Mouse (Mus musculus) embryonic fibroblast, embryonic 13.5 days (primary cell): ENCODE data around the gene Map3k5. TPM values are rescaled to one million over a fixed set of nuclear protein-coding genes. Genes with fewer than 3 reads are reported as not detected.

Experiments used
- H3K27ac ChIP-seq: 2 replicates; pipeline ENCODE4 v1.5.1; 2012; ENCODE audit warnings: low read length, control low read depth, inconsistent platforms; ENCODE audit not compliant: insufficient read depth
- H3K4me1 ChIP-seq: 2 replicates; pipeline ENCODE4 v1.6.1; 2011; ENCODE audit warnings: low read length; ENCODE audit not compliant: control insufficient read depth, insufficient read depth
- H3K4me3 ChIP-seq: 2 replicates; pipeline ENCODE4 v1.5.1; 2011; ENCODE audit warnings: mild to moderate bottlenecking, control low read depth, low read length; ENCODE audit not compliant: insufficient read depth
- CTCF ChIP-seq: IDR thresholded peaks from 2 replicates; pipeline ENCODE4 v1.5.1; 2011; ENCODE audit warnings: mild to moderate bottlenecking, control low read depth, low read length, moderate library complexity, borderline replicate concordance; ENCODE audit not compliant: insufficient read depth
- POLR2A ChIP-seq: IDR thresholded peaks from 2 replicates; pipeline ENCODE4 v1.6.1; 2011; ENCODE audit warnings: low read depth, mild to moderate bottlenecking, control low read depth, low read length, moderate library complexity
- polyA plus RNA-seq: library from polyadenylated mRNA; stranded (reverse); fragments of >200 nt; gene quantifications from 2 replicates; pipeline ENCODE4 v1.2.4, GENCODE M21; 2011; ENCODE audit warnings: low read depth; ENCODE audit not compliant: missing spikeins, insufficient read length

Map3k5 gene
- polyA plus RNA-seq, 1 experiment = 4.7 TPM

- Histone ChIP-seq H3K27ac (no peak overlapping the region), H3K4me1 (no peaks in the 10 kb centered on the region), H3K4me3 (no peak overlapping the region)
- TF ChIP-seq CTCF = no peak
- TF ChIP-seq POLR2A = no peak
Observed at GRCm38 (mm10) chr10:20078350-20078749, 144.1 kb downstream of the Map3k5 start.

GRCm38 (mm10) chr10:20087841-20088240 is 153.6 kb downstream of the Map3k5 start:
- Histone ChIP-seq H3K4me1 (peaks cover 5% of the 10 kb centered on the region; the same call in 1 of the 2 replicates), H3K27ac (no peak overlapping the region), H3K4me3 (no peak overlapping the region)
- TF ChIP-seq POLR2A (no peak), CTCF (no peak)

GRCm38 (mm10) chr10:20089026-20089425 is 154.8 kb downstream of the Map3k5 start:
- H3K4me3 ChIP-seq = no peak overlapping the region
- TF ChIP-seq POLR2A = no peak
- no peak for TF ChIP-seq CTCF
- peaks cover 5% of the 10 kb centered on the region; the same call in 1 of the 2 replicates for H3K4me1 ChIP-seq
- no peak overlapping the region for H3K27ac ChIP-seq

GRCm38 (mm10) chr10:20090171-20090570 is 155.9 kb downstream of the Map3k5 start:
- peaks cover 5% of the 10 kb centered on the region; the same call in 1 of the 2 replicates for H3K4me1 ChIP-seq
- H3K27ac ChIP-seq = no peak overlapping the region
- TF ChIP-seq CTCF (no peak), POLR2A (no peak)
- no peak overlapping the region for H3K4me3 ChIP-seq

GRCm38 (mm10) chr10:20091416-20091815 is 157.1 kb downstream of the Map3k5 start:
- Histone ChIP-seq H3K27ac (no peak overlapping the region), H3K4me1 (peaks cover 5% of the 10 kb centered on the region; the same call in 1 of the 2 replicates), H3K4me3 (no peak overlapping the region)
- no peak for TF ChIP-seq CTCF

GRCm38 (mm10) chr10:20092371-20092770 is 158.1 kb downstream of the Map3k5 start:
- TF ChIP-seq POLR2A (no peak), CTCF (no peak)
- peaks cover 5% of the 10 kb centered on the region; the same call in 1 of the 2 replicates for H3K4me1 ChIP-seq
- H3K4me3 ChIP-seq = no peak overlapping the region
- H3K27ac ChIP-seq = no peak overlapping the region

GRCm38 (mm10) chr10:20101456-20101855 is 167.2 kb downstream of the Map3k5 start:
- peaks cover 16% of the 10 kb centered on the region for H3K4me1 ChIP-seq
- TF ChIP-seq CTCF (no peak), POLR2A (no peak)
- no peak overlapping the region for H3K4me3 ChIP-seq
- H3K27ac ChIP-seq = no peak overlapping the region

GRCm38 (mm10) chr10:20104271-20104931 is 170.1 kb downstream of the Map3k5 start:
- Histone ChIP-seq H3K27ac (peak overlapping the region; percentile 44), H3K4me3 (no peak overlapping the region), H3K4me1 (peaks cover 16% of the 10 kb centered on the region)
- TF ChIP-seq CTCF (no peak), POLR2A (no peak)

- TF ChIP-seq POLR2A (no peak), CTCF (no peak)
- Histone ChIP-seq H3K4me1 (peaks cover 16% of the 10 kb centered on the region), H3K4me3 (no peak overlapping the region), H3K27ac (peak overlapping the region; percentile 42; the same call in 1 of the 2 replicates)
Observed at GRCm38 (mm10) chr10:20105575-20105974, 171.3 kb downstream of the Map3k5 start.

- H3K4me3 ChIP-seq = no peak overlapping the region
- peaks cover 16% of the 10 kb centered on the region for H3K4me1 ChIP-seq
- H3K27ac ChIP-seq = no peak overlapping the region
- TF ChIP-seq CTCF = no peak
- no peak for TF ChIP-seq POLR2A
Observed at GRCm38 (mm10) chr10:20107031-20107430, 172.8 kb downstream of the Map3k5 start.

GRCm38 (mm10) chr10:20111508-20111907 is 177.2 kb downstream of the Map3k5 start:
- Histone ChIP-seq H3K4me3 (no peak overlapping the region), H3K4me1 (no peaks in the 10 kb centered on the region), H3K27ac (no peak overlapping the region)
- TF ChIP-seq POLR2A (no peak), CTCF (no peak)
